Mouse (Mus musculus): ENCODE measurements around the gene Sun1.

Sun1 gene

DNA sequence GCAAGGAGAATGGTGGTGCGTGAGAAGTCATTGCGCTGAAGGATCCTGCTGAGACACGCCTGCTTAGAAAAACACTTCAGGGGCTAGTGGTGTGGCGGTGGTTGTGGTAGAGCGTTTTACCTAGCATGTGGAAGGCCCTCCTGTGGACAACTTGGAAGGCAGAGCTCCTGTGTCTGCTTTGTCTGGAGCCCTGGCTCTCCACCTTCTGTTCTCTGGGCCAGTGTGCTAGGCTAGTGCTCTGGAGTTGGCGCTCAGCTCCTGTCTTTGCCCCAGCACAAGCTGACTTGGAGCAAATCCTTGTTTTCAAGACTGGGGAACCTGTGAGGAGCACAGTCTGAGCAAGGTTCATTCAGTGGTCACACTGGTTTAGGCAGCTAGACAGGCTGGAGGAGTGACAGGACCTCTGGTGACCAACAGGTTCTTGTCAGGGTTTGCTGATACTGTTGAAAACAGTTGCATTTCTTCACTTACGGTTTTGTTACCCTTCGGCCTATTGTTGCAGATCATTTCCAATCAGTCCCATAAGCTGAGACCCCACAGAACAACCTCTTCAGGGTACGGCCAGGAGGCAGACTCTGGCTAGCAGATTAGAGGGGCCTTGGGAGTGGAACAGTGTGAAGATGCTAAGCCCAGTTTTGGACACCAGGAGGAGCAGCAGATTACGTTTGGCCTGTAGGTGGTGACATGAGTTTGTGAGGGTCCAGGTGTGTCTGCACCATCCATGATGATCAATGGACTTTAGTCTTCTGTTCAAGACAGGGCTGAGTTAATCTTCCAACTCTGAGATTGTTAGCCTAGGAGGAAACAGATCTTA, 8.6 kb downstream of the Sun1 start:
- DNase-seq, result peak; percentile 43

DNA sequence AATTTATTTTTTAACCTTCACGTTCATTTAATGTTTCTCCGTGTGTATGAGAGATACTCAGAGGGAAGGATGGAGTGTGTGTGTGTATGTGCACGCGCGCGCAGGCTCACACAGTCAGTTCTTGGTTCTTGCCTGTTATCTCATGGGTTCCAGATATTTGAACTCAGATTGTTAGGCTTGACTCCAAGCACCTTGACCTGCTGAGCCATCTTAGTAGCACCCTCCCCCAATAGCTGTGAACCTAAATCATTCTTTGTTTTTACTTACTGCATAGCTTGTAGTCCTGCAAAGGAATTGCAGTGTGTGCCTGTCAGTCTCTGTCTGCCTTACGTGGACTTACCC, 9.2 kb downstream of the Sun1 start:
- DNase-seq, result no peak

DNA sequence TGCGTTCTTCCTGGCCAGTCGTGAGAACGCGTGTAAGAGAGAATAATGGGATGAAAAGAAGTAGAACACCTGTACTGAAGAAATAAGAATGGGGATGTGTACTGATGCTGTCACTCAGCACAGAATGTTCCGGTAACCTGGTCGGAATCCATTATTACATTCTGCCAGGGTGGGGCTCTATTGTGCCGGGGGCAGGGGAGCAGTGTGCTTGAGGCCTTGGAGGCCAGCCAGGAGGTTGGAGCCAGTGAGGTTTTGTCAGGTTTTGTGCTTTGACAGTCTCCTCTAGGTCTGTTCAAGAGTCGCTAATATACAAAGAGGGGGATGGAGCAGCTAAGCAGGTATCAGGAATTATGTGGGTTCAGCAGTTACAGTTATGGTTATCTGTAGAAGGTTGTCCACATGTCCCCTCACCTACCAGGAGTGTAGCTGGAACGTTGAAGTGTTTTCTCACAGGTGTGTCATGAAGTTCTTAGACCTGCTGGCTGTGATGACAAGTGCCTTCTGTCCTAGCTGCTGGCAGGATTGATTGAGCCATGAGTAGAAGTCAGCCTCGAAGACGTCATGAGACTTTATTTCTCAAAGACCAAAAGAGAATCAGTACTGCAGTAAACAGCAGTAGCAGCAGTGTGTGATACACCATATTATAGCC, 11.4 kb downstream of the Sun1 start:
- no peak for DNase-seq

DNA sequence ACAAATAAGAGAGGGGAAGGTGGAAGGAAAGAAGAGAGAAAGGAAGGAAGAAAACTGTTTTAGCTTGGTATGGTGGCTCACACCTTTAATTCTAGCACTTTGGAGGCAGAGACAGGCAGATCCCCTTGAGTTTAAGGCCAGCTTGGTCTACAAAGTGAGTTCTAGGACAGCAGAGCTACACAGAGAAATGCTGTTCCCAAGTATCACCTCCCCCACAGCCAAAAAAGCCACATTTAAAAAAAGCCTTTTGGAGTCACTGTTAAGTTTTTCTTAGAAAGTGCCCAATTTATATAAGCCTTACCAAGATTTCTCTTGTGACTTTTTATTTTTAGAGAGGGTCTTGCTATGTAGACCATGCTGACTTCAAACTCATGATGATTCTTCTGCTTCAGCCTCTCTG, 13.9 kb downstream of the Sun1 start:
- DNase-seq, result no peak

DNA sequence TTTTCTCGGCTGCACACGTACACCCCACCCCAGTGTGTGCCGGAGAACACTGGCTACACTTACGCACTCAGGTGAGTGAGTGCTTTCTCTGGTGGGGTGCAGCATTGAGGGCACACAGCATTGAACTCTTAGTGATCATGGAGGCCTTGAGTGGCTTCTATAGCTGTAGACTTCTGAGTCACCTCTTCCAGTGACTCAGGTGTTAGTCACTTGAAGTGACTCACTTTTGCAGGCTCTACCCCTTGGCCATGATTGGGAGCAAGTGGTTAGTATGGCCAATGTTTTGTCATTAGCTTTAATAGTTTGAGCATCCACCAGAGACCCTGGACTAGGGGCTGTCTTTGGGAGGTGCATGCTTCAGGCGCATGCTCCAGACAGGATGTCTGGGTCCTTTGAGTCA, 14.7 kb downstream of the Sun1 start:
- DNase-seq, result no peak

DNA sequence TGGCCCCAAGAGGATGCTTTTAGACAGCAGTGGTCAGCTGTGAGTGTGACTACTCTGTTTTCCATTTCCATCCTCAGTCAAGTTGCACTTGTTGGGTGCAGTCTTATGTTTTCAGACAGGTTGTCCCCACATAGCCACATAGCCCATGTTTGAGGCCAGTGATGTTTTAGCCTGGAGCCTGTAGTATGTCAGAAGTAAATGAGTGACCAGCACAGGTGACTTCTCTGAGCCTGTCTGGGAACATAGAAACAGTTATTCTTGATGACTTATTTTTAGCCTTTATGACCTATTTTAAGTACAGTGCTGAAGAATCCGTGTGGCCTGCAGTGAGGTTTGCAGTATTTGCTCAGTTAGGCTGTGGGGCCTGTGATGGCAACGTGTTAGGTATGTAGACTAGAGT, 15.7 kb downstream of the Sun1 start:
- DNase-seq, result no peak

DNA sequence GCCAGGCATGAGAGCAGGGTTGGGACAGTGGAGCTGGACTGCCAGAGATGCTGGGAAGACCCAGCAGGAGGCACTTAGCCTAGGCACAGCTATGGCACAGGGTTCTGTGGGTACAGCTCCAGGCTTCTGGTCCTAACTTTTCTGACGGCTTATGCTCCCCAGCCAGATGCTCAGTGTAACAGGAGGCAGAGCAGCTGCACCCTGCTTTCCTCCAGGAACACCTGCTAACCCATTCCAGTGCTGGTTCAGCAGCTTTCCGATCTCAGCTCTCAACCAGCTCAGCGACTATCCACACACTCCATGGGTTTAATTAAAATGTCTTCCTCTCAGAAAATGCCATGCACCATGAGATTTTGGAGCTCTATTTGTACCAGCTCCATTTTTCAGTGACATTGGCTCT, 16.3 kb downstream of the Sun1 start:
- DNase-seq, result no peak

DNA sequence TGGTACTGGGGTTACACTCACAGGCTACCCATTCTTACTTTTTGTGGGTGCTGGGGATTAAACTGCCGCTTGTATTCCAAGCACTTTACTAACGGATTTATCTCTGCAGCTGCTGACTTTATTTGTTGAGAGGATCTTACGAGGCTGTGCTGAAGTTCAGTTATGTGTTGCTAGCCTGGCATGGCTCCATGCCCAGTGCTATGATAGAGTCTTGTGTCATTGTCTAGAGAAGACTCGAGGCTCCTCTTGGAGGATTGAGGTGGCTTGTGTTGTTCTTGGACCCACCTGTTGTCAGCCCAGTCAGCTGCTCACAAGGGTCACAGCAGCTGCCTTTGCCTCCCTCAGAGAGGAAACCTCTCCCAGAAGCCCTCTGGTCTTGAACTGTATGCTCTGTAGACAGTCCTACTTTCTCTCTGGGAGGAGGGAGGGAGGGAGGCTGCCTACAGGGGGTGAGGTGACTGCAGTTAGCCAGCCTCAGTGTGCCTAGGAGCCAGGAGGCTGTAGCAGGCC, 19.6 kb downstream of the Sun1 start:
- DNase-seq, result no peak

DNA sequence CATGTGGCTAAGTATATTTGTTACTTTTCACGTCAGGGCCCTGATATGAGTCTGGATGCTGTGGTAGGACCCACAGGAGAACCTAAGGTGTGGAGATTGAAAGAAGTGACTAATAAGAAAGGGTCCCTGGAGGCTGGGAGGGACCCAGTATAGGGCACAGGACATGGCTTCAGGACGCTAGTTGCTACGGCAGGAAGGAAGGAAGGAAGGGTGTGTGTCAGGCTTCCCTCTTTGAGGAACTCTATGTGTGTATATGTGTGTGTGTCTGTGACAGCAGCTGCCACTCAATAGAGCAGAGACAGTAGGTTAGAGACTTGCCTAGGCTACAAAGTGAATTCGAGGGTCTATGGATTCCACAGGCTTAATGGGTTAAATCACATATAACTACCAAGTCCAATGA, 20.2 kb downstream of the Sun1 start:
- DNase-seq, result no peak

DNA sequence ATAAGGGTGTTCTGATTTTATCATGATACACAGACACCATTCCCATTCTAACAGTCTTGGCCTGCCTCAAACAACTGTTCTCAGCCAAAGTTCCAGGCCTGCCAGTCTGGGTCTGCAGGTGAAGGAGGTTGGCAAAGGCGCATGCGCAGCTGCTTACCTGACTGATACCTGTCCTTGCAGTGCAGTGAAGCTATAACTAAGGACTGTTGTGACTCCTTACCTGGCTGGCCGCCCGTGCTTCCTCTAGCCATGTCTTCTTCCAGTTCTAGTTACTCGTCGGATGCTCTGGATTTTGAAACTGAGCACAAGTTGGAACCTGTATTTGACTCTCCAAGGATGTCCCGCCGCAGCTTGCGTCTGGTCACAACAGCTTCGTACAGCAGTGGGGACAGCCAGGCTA, 22.9 kb downstream of the Sun1 start:
- DNase-seq, result no peak

DNA sequence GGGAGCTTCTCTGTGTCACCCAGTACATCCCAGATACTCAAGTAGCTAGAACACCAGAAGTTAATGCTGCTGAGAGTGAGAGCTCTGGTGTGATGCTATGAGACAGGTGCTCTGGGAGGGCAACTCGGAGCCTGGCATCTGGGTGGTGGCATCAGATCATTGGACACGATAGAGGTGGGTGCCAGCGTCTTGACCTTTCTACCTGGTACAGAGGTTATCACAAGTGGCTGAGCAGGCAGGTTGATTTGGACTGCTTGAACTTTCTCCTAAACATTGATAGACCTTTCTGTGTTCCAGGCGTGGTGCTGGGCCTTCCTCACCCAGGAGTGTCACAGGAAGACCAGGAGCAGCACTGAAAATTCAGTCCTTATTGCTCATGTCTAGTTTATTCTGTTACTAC, 26.8 kb downstream of the Sun1 start:
- no peak for DNase-seq

DNA sequence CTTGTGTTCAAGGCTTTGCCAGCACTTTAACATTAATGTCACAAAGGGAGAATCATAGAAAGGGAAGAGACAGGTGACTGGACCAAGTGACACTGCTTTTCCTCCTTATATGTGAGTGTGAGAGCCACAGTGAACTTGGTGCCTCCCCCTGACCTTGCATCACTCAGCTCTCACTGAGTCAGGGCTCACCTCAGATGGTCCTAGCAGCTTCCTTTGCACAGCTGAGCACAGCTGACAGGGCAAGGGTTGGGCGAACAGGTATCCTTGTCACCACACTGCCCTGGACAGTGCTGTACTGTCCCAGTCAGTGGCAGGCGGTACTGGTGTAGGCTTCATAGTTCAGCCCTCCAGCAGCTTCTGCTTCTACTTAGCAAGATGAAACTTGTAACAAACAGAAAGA, 27.2 kb downstream of the Sun1 start:
- DNase-seq, result no peak

DNA sequence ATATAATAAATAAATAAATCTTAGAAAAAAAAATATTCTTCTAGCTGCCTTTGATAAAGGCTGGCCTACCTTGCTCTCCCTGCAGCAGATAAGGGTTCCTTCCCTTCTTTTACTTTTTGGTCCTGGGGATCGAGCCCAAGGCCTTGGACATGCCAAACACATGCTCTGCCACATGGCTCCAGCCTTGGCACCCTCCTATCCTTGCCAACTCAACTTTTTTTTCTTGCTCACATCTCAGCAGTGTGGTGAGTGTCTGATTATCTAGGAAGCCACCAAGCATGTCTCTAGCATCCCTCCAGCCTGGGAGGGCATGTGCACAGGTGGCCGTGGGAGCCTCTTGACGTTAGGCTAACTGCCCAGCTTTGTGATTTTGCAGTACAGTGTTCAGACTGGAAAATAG, 27.9 kb downstream of the Sun1 start:
- no peak for DNase-seq

DNA sequence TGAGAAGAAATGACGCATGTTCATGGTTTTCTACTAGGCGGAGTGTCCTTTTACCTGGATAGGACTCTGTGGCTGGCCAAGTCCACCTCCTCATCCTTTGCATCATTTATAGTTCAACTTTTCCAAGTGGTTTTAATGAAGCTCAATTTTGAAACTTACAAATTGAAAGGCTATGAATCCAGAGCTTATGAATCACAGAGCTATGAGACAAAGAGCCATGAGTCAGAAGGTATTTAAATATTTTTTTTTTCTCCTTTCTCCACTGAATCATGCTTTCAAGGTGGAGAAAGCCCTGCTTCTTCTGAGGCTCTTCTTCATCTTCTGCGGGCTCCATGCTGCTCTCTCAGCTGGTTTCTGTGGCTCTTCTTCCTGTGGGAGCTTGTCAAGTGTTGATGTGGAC, 29.3 kb downstream of the Sun1 start:
- no peak for DNase-seq

DNA sequence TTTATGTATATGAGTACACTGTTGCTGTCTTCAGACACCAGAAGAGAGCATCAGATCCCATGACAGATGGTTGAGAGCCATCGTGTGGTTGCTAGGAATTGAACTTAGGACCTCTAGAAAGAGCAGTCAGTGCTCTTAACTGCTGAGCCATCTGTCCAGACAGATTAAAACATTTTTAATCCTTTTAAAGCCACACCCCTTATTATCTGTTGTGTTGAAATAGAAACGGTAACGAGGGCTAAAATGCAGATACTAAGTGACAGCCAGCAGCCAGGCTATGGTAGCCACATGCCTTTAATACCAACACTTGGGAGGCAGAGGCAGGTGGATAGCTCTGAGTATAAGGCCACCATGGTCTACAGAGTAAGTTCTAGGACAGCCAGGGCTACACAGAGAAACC, 31.6 kb downstream of the Sun1 start:
- DNase-seq, result no peak

DNA sequence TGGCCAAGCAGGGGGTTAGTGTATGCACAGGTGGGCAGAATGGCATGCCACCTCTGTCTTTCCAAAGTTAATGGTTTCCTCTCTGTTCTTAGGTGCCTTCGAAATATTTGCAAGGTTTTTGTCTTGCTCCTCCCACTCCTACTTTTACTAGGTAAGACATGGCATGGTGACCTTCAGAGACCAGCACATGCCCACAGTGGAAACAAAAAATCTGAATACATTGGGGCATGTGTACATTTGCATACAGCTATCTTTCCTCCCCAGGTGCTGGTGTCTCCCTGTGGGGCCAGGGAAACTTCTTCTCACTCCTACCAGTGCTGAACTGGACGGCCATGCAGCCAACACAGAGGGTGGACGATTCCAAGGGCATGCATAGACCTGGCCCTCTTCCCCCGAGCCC, 34.0 kb downstream of the Sun1 start:
- no peak for DNase-seq

DNA sequence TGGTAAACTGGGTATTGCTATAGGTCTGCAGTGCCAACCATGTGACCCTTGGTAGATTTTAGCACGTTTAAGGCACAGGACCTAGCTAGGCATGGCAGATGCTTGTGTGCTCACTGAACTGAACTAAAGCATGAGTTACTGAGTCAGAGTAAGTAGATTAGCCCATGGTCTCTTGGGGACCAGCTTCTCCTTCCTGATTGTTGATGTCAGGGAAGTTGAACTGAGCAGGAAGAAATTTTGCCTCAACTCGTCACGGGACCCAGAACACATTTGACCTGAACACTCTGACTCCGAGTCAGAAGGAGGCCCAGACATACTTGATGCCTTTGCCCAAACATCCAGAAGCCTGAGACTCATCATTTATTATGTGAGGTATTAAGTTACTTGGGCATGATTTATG, 37.0 kb downstream of the Sun1 start:
- no peak for DNase-seq

DNA sequence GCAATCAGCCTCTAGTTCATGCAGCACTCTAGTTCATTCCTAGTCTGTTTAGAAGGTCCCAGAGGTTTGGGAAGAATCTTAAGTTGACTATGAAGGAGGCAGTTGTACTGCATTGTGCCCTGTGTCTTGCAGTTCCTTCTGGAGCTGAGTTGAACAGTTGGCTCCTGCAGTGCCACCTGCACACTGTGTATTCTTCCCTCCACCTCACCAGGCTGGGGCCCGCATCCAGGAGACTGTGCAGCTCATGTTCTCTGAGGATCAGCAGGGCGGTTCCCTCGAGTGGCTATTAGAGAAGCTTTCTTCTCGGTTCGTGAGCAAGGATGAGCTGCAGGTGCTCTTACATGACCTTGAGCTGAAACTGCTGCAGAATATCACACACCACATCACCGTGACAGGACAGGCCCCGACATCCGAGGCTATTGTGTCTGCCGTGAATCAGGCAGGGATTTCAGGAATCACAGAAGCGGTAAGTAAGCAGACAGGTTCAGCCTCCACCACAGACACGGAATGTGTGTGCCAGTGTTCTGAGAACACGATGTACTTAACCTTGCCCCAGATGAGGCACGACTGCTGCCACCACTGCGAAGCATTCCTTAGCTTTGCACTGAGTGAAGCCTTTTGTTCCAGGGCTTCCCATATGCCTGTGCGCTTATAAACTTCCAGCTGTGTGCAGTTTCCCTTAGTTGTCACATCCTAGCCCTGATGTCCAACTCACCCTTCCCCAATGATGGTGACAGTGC, 40.8 kb downstream of the Sun1 start:
- DNase-seq, result no peak

DNA sequence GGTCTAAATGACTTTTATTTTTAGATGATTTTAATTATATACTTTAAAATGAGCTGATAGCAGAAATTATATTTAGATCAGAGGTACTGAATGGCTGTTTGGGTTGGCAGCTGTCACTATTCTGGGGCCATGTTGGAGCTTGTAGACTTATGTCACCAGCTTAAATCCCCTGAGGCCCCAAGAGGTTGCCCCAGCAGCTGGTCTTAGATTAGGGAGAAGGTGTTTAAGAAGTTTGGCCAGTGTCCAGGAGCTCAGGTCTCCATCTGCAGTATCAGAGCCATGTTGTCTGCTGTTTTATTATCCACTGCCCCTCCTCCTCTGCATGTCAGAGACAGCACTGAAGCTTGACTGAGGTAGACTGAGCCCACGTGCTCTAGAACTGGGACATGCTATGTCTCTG, 42.9 kb downstream of the Sun1 start:
- no peak for DNase-seq

DNA sequence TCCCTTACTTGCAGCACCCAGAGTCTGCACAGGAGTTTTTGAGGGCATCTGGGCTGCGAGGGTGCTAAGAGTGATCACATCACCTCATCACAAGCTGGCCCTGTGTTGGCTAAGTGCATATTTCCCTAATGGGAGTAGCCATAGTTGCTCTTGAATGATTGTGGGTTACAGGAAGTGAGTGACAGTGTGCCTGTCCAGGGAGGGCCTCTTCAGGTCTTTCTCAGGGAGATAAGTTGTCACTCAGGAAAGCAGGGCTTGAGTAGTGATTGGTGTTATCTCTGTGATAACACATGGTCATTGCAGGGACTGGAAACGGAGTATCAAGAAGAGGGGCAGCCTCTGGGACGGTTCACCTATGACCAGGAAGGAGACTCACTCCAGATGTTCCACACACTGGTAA, 47.3 kb downstream of the Sun1 start:
- DNase-seq, result no peak

DNA sequence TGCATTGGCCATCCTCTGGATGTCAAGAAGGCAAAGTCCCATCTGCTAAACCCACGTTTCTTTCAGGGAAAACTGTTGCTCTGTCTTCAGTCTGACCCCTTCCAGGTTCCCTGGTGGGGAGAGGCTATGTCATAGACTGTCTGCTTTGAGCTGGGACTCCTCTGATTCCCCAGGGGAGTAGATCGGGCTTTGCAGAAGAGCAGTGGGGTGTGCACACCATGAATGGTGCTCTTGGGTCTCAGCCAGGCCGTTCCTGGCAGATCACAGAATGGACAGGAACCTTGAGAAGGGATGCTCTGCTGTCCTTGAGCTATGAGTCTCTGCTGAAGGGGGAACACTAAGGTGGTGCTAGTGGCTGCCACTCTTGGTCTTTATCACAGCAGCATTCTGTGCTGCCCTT, 48.4 kb downstream of the Sun1 start:
- no peak for DNase-seq

DNA sequence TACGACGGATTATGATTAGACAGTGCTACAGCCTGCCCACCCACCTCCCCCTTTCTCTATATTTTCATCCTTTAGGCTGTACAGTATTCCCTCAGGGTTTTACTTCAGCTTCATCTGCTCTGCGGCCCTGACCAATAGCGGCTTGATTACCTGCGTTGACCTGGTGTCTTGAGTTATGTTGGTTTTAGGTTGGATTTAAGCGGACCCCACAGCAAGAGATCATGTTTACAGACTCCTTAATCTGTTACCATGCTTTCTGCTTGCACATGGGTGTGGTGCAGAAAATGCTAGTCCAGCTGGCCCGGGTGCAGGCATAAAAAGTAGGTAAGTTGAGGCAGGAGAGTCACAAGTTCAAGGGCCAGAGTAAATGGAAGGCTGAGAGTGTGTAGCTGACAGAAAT, 50.8 kb downstream of the Sun1 start:
- DNase-seq, result no peak

DNA sequence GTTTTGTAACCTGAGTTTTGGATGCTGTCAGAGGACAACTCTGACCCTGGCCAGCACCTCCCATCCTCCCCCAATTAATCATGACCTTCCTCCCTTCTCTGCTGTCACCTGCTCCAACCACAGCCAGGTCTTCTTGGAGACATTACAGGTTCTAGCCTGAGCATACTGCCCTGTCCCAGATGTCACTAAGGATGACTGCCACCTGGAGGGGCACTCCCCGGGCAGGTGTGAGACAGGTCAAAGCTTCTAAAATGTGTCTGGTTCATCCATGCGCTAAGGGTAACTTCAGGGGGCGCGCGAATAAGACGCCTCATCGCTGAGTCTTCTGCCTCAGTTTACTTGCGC, 51.3 kb downstream of the Sun1 start:
- no peak for DNase-seq

Measured in cerebellum, adult 11 months (tissue).